Comparison of ENCODE assay signal across 24 mouse cellular contexts in the genomic region with DNA sequence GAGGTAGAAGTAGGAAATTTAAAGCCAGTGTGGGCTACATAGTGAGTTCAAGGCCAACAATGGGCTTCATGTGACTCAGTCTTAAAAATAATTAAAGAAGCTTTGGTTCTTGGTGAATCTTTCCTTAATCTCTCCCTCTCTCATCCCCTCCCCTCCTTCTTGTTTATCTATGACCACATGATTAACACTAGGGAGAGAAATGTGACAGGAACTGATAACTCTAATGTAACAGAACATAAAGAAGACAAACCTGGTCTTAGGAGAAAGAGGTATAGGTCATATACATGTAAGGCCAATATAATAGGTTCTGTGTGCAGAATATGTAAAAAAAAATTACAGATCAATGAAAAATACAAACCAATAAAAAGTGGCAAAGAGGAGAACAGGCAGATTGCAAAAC. TPM values are rescaled to one million over a fixed set of nuclear protein-coding genes. Genes with fewer than 3 reads are reported as not detected.
A peak's percentile ranks its signal among the peaks of the same experiment; 100 is the strongest.
DNase-seq lines count a peak whose midpoint lies in the region; ATAC-seq lines count a peak whose summit lies in the region.
"Had no signal": no experiment of that assay in that cellular context is flagged by ENCODE, and none has a peak within 500 bp of the region (broad histone marks: within the 10 kb centered on the region; RNA-seq: fewer than 3 reads in every experiment).

No protein-coding gene starts in this region.

- H3K9ac ChIP-seq in heart, embryonic 13.5 days = no peak overlapping the region
- peak overlapping the region; percentile 44 for H3K9ac ChIP-seq in liver, embryonic 13.5 days
- H3K9ac ChIP-seq: embryonic facial prominence, embryonic 13.5 days; heart, embryonic 12.5 days; kidney, embryonic 15.5 days; limb, embryonic 13.5 days; lung, embryonic 15.5 days; midbrain, embryonic 12.5 days; neural tube, embryonic 15.5 days had no signal

- H3K27ac ChIP-seq in heart, embryonic 13.5 days (replicated peaks) = no peak overlapping the region
- no peak overlapping the region for H3K27ac ChIP-seq in heart, embryonic 10.5 days
- H3K27ac ChIP-seq in liver, embryonic 13.5 days = peak overlapping the region; percentile 90
- H3K27ac ChIP-seq: embryonic facial prominence, embryonic 13.5 days; kidney, embryonic 15.5 days; limb, embryonic 13.5 days; lung, embryonic 15.5 days; macrophage; midbrain, embryonic 12.5 days; neural tube, embryonic 15.5 days had no signal

- no peak overlapping the region for H3K4me3 ChIP-seq in heart, embryonic 13.5 days
- H3K4me3 ChIP-seq in heart, embryonic 10.5 days = no peak overlapping the region
- H3K4me3 ChIP-seq in liver, embryonic 13.5 days (replicated peaks) = peak overlapping the region; percentile 79
- H3K4me3 ChIP-seq: embryonic facial prominence, embryonic 13.5 days; heart, embryonic 12.5 days; midbrain, embryonic 12.5 days; neural tube, embryonic 15.5 days had no signal

- peaks cover 30% of the 10 kb centered on the region for H3K4me1 ChIP-seq in heart, embryonic 13.5 days
- peaks cover 23% of the 10 kb centered on the region for H3K4me1 ChIP-seq in heart, embryonic 10.5 days
- peaks cover 82% of the 10 kb centered on the region for H3K4me1 ChIP-seq in liver, embryonic 13.5 days (replicated peaks)

- H3K36me3 ChIP-seq in heart, embryonic 13.5 days = no peaks in the 10 kb centered on the region
- H3K36me3 ChIP-seq in heart, embryonic 10.5 days = 0 out of 2 replicates have a peak, but pooled peaks cover 4% of the 10 kb centered on the region
- peaks cover 8% of the 10 kb centered on the region; the same call in 1 of the 2 replicates for H3K36me3 ChIP-seq in liver, embryonic 13.5 days
- H3K36me3 ChIP-seq: lung, embryonic 15.5 days; midbrain, embryonic 12.5 days; neural tube, embryonic 15.5 days had no signal

- H3K27me3 ChIP-seq in heart, embryonic 13.5 days (replicated peaks) = no peaks in the 10 kb centered on the region
- no peaks in the 10 kb centered on the region for H3K27me3 ChIP-seq in heart, embryonic 10.5 days (ENCODE audit: insufficient read depth, poor library complexity, severe bottlenecking)
- no peaks in the 10 kb centered on the region for H3K27me3 ChIP-seq in liver, embryonic 13.5 days
- H3K27me3 ChIP-seq: embryonic facial prominence, embryonic 13.5 days; heart, embryonic 12.5 days; kidney, embryonic 15.5 days; limb, embryonic 13.5 days; lung, embryonic 15.5 days; midbrain, embryonic 12.5 days; neural tube, embryonic 15.5 days had no signal

- H3K4me2 ChIP-seq in heart, embryonic 13.5 days = peak overlapping the region; percentile 74; the same call in 1 of the 2 replicates
- peak overlapping the region; percentile 61 for H3K4me2 ChIP-seq in liver, embryonic 13.5 days
- H3K4me2 ChIP-seq: heart, embryonic 12.5 days; limb, embryonic 13.5 days; midbrain, embryonic 12.5 days; neural tube, embryonic 15.5 days had no signal

- H3K9me3 ChIP-seq in heart, embryonic 13.5 days = no peaks in the 10 kb centered on the region
- H3K9me3 ChIP-seq in heart, embryonic 10.5 days = no peaks in the 10 kb centered on the region
- H3K9me3 ChIP-seq in liver, embryonic 13.5 days (replicated peaks) = no peaks in the 10 kb centered on the region
- H3K9me3 ChIP-seq: embryonic facial prominence, embryonic 13.5 days; kidney, embryonic 15.5 days; limb, embryonic 13.5 days; lung, embryonic 15.5 days; midbrain, embryonic 12.5 days; neural tube, embryonic 15.5 days had no signal

- no peak for DNase-seq in heart, embryonic 10.5 days (ENCODE audit: low spot score)
- peak; percentile 80 for DNase-seq in c-Kit-positive CD71-positive TER-119-positive erythroid progenitor cells, embryonic 14.5 days (ENCODE audit: low spot score)
- no peak for DNase-seq in liver, embryonic 13.5 days
- no peak for DNase-seq in T-cell, adult 2 months (ENCODE audit: low spot score)
- no peak for DNase-seq in kidney, adult 11 months
- no peak for DNase-seq in right cerebral cortex, adult 2 months (ENCODE audit: low spot score in 2 of 2)
- DNase-seq: adrenal gland, adult 8-10 months; cerebellum, adult 8-10 months; cerebellum, postnatal 36 days; embryo, embryonic 11 days; gastrocnemius, postnatal 14 days; heart, postnatal 14 days; kidney, postnatal 36 days; right cerebral cortex, postnatal 14 days had no signal

- ATAC-seq in heart, embryonic 13.5 days (ENCODE audit: extremely low read depth, insufficient number of reproducible peaks, low FRiP score, low TSS enrichment) = no peak
- ATAC-seq in liver, embryonic 13.5 days (ENCODE audit: low read depth) = peak; percentile 25

RNA-seq across cellular contexts. Expression of a gene that starts 10.8 kb away (rescaled TPM):
- 1.4 and 2.1 TPM in 2 replicates for polyA plus RNA-seq in heart, embryonic 13.5 days (2015; fragmentation: Nextera tagmentation; extraction: Ambion mirVana)
- polyA plus RNA-seq in heart, embryonic 10.5 days (2016; fragmentation: Nextera tagmentation; extraction: Ambion mirVana) = 3.0 and 3.4 TPM in 2 replicates
- 1.4 and 1.5 TPM in 2 replicates for polyA plus RNA-seq in liver, embryonic 13.5 days (2015; fragmentation: Nextera tagmentation; extraction: Ambion mirVana)
- polyA plus RNA-seq: Patski had no signal

RNA-seq across cellular contexts. Expression of a gene that starts 13.3 kb away (rescaled TPM):
- 194 and 205 TPM in 2 replicates for polyA plus RNA-seq in heart, embryonic 13.5 days (2015; fragmentation: Nextera tagmentation; extraction: Ambion mirVana)
- polyA plus RNA-seq in heart, embryonic 10.5 days (2016; fragmentation: Nextera tagmentation; extraction: Ambion mirVana) = 219 and 228 TPM in 2 replicates
- polyA plus RNA-seq in liver, embryonic 13.5 days (2015; fragmentation: Nextera tagmentation; extraction: Ambion mirVana) = 289 and 332 TPM in 2 replicates

RNA-seq across cellular contexts. Expression of a gene that starts 37.1 kb away (rescaled TPM):
- 43.1 and 44.4 TPM in 2 replicates for polyA plus RNA-seq in heart, embryonic 13.5 days (2015; fragmentation: Nextera tagmentation; extraction: Ambion mirVana)
- 47.7 and 59.8 TPM in 2 replicates for polyA plus RNA-seq in heart, embryonic 10.5 days (2016; fragmentation: Nextera tagmentation; extraction: Ambion mirVana)
- polyA plus RNA-seq in liver, embryonic 13.5 days (2015; fragmentation: Nextera tagmentation; extraction: Ambion mirVana) = 14.5 and 15.2 TPM in 2 replicates
